Mouse (Mus musculus) cerebellum, postnatal 10 days (tissue): ENCODE measurements at regions not wholly inside any gene's neighbourhood (a gene's known extent, or its start where the extent isn't known, plus 50 kb on each side); places are given as distances from the start of the nearest gene placed in this dataset.

ENCODE experiments used
- DNase-seq, 2 experiments: peaks; one replicate each; pipeline ENCODE4 v3.0.0; 2021; ENCODE audit warnings: mixed read lengths in 2 of 2

GRCm38 (mm10) chr16:88412287-88412686 lies 94.5 kb downstream of the Cldn17 start:
- no peak for DNase-seq

GRCm38 (mm10) chr16:88408144-88408543 lies 98.6 kb downstream of the Cldn17 start:
- DNase-seq, result peak; percentile 6 to 24

- peak; percentile 74 to 77 for DNase-seq
These were observed 102.4 kb downstream of the Cldn17 start for GRCm38 (mm10) chr16:88404331-88404730.

GRCm38 (mm10) chr16:88399881-88400280 lies 106.9 kb downstream of the Cldn17 start:
- DNase-seq, result peak; percentile 61 to 66

GRCm38 (mm10) chr16:88392764-88393163 lies 102.7 kb upstream of the Grik1 start:
- no peak for DNase-seq

- DNase-seq, result no peak
These were observed 91.7 kb upstream of the Grik1 start for GRCm38 (mm10) chr16:88381605-88382279.

- no peak for DNase-seq
These were observed 85.6 kb upstream of the Grik1 start for GRCm38 (mm10) chr16:88375622-88376021.

- no peak for DNase-seq
These were observed 84.5 kb upstream of the Grik1 start for GRCm38 (mm10) chr16:88374612-88375011.

GRCm38 (mm10) chr16:88372034-88372433 lies 82.0 kb upstream of the Grik1 start:
- peak; percentile 79 to 90 for DNase-seq

- no peak for DNase-seq
These were observed 78.1 kb upstream of the Grik1 start for GRCm38 (mm10) chr16:88368146-88368545.

- DNase-seq, result no peak
These were observed 77.1 kb upstream of the Grik1 start for GRCm38 (mm10) chr16:88367162-88367561.

GRCm38 (mm10) chr16:88360081-88360480 lies 70.0 kb upstream of the Grik1 start:
- no peak for DNase-seq
